Mouse (Mus musculus) lung, postnatal 0 days (tissue): ENCODE measurements at regions not wholly inside any gene's neighbourhood (a gene's known extent, or its start where the extent isn't known, plus 50 kb on each side); places are given as distances from the start of the nearest gene placed in this dataset.

ENCODE experiments used
- ATAC-seq: fragments of 200-750 bp; cut with Nextera tagmentation; 2 replicates; pipeline ENCODE4 v1.8.0; 2017; ENCODE audit warnings: moderate library complexity
- DNase-seq: peaks from one replicate; pipeline ENCODE4 v3.0.0-alpha.2; 2016; ENCODE audit warnings: low spot score
- H3K27ac ChIP-seq: fragments of 300-500 bp; sonication (generic); 2 replicates; pipeline ENCODE4 v1.5.1; 2014; ENCODE audit warnings: antibody characterized with exemption, mild to moderate bottlenecking, low read length, mixed read lengths
- H3K27me3 ChIP-seq: fragments of 300-500 bp; sonication (generic); replicated peaks from 2 replicates; pipeline ENCODE4 v1.6.1; 2014; ENCODE audit warnings: low read length, mixed read lengths; ENCODE audit not compliant: insufficient read depth
- H3K36me3 ChIP-seq: fragments of 300-500 bp; sonication (generic); 2 replicates; pipeline ENCODE4 v1.6.1; 2014; ENCODE audit warnings: low read length, mixed read lengths; ENCODE audit not compliant: insufficient read depth
- H3K4me1 ChIP-seq: fragments of 300-500 bp; sonication (generic); 2 replicates; pipeline ENCODE4 v1.6.1; 2014; ENCODE audit warnings: antibody characterized with exemption, low read depth, low read length, mixed read lengths; ENCODE audit not compliant: insufficient read depth
- H3K4me2 ChIP-seq: fragments of 300-500 bp; sonication (generic); replicated peaks from 2 replicates; pipeline ENCODE4 v1.6.1; 2014; ENCODE audit warnings: low read depth, mild to moderate bottlenecking, low read length, moderate library complexity, mixed read lengths
- H3K4me3 ChIP-seq: fragments of 300-500 bp; sonication (generic); 2 replicates; pipeline ENCODE4 v1.5.1; 2014; ENCODE audit warnings: low read depth, low read length
- H3K9ac ChIP-seq: fragments of 300-500 bp; sonication (generic); replicated peaks from 2 replicates; pipeline ENCODE4 v1.6.1; 2014; ENCODE audit warnings: low read depth, mild to moderate bottlenecking
- H3K9me3 ChIP-seq: fragments of 300-500 bp; sonication (generic); 2 replicates; pipeline ENCODE4 v1.6.1; 2016; ENCODE audit warnings: low read length, mixed read lengths
- CTCF ChIP-seq: IDR thresholded peaks from 2 replicates; pipeline ENCODE4 v1.5.1; 2016; ENCODE audit warnings: antibody characterized with exemption, mild to moderate bottlenecking
- EP300 ChIP-seq: IDR thresholded peaks from 2 replicates; pipeline ENCODE4 v1.6.1; 2016; ENCODE audit warnings: antibody characterized with exemption, mild to moderate bottlenecking, control low read depth
- WGBS: fragments of 180-500 bp; shearing (Covaris S2); extraction: QIAGEN DNeasy Blood & Tissue Kit; methylation state at CpG from one replicate; pipeline ENCODE4 v1.1.7; 2014; 5-methylcytosine and 5-hydroxymethylcytosine counted together

DNA sequence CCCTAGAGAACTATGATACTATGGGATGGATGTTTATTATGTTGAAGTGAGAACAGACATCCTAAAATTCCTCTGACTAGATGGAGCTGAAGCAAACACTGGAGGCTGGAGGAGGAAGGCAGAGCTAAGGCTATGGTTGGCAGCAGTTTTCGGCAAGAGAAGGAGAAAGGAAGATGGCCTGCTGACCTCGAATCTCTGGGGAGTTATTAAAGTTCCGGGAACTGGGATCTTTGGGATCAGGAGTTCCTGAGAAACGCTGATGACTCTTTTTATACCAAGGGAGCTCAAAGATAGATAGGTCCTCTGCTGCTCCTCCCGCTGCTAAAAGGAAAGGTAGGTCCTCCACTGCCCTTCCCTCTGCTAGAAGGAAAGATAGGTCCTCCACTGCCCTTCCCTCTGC, 143.9 kb upstream of the Mylip start:
- Histone ChIP-seq H3K9me3 (no peaks in the 10 kb centered on the region), H3K36me3 (no peaks in the 10 kb centered on the region), H3K27ac (no peak overlapping the region), H3K9ac (no peak overlapping the region), H3K4me3 (no peak overlapping the region), H3K4me1 (no peaks in the 10 kb centered on the region), H3K27me3 (no peaks in the 10 kb centered on the region), H3K4me2 (no peak overlapping the region)
- ATAC-seq (no peak), DNase-seq (no peak)
- TF ChIP-seq EP300: no peak
- no peak for TF ChIP-seq CTCF
- 59% methylated on average over 5 of the region's 5 CpGs for WGBS

DNA sequence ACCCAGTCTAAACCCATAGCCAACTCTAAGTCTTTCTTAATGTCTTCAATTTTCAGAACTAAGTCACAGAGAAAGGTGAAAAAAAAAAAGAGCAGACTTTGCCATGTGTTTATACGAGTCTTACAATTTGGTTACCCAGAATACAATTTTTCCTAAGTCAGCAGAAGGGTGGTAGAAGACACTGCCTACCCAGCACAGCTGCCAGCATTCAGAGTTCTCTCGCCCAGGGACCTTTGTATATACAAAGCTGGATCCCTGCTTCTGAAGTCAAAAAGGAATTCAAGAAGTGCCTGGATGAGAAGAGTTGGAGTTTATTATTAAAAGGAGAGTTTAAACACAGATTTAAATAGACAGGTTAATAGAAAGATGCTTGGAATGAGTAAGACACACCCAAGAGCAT, 143.2 kb upstream of the Mylip start:
- Histone ChIP-seq H3K9me3 (no peaks in the 10 kb centered on the region), H3K36me3 (no peaks in the 10 kb centered on the region), H3K4me2 (no peak overlapping the region), H3K9ac (no peak overlapping the region), H3K27ac (no peak overlapping the region), H3K4me1 (no peaks in the 10 kb centered on the region), H3K4me3 (no peak overlapping the region), H3K27me3 (no peaks in the 10 kb centered on the region)
- ATAC-seq (no peak), DNase-seq (no peak)
- WGBS: 48% methylated on average over 2 of the region's 2 CpGs
- TF ChIP-seq EP300 (no peak), CTCF (no peak)

DNA sequence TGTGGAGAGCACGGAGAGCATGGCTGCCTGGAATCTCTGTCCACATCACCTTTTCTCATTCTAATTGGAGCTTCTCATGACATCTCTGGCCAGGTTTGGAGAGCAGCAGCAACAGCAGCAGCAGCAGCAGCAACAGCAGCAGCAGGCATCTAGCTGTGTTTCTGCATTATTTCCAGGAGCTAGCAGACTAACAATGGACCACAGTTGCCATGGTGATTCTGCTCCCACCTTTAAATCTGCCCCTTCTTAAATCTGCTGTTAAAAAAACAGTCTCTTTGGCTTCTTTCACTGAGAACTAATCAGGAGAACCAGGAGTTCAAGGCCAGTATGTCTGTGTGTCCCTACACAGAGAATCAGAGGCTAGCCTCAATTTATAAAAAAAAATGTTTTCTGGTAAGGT, 139.5 kb upstream of the Mylip start:
- Histone ChIP-seq H3K27me3 (no peaks in the 10 kb centered on the region), H3K4me1 (no peaks in the 10 kb centered on the region), H3K36me3 (no peaks in the 10 kb centered on the region), H3K4me3 (no peak overlapping the region), H3K27ac (no peak overlapping the region), H3K9ac (no peak overlapping the region), H3K9me3 (no peaks in the 10 kb centered on the region), H3K4me2 (no peak overlapping the region)
- no peak for ATAC-seq
- WGBS: 79% methylated on average over 1 of the region's 1 CpGs
- no peak for DNase-seq
- no peak for TF ChIP-seq EP300

DNA sequence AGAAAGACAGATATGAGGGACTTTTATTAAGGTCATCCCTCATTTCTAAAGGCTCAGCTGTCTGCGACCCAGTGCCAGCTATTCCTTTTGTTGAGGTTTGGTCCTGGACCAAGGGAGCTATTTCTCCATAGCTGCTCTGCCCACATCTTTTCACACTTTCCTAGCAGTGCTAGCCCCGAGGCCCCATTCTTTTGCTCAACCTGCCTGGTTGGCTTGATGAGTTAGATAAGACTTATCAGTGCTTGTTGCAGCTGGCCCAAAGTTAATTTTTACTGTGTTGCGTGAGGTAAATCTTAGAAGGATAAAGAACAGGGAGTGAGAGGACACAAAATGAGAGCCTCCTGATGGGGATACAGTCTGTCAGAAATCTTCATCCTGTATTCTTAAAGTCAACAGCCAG, 138.5 kb upstream of the Mylip start:
- 52% methylated on average over 3 of the region's 3 CpGs for WGBS
- no peaks in the 10 kb centered on the region for H3K36me3 ChIP-seq
- TF ChIP-seq CTCF: no peak
- TF ChIP-seq EP300: no peak
- H3K9ac ChIP-seq: no peak overlapping the region
- H3K4me1 ChIP-seq: no peaks in the 10 kb centered on the region
- H3K4me2 ChIP-seq: no peak overlapping the region
- no peaks in the 10 kb centered on the region for H3K9me3 ChIP-seq
- ATAC-seq (no peak), DNase-seq (no peak)
- no peaks in the 10 kb centered on the region for H3K27me3 ChIP-seq
- no peak overlapping the region for H3K4me3 ChIP-seq
- no peak overlapping the region for H3K27ac ChIP-seq

DNA sequence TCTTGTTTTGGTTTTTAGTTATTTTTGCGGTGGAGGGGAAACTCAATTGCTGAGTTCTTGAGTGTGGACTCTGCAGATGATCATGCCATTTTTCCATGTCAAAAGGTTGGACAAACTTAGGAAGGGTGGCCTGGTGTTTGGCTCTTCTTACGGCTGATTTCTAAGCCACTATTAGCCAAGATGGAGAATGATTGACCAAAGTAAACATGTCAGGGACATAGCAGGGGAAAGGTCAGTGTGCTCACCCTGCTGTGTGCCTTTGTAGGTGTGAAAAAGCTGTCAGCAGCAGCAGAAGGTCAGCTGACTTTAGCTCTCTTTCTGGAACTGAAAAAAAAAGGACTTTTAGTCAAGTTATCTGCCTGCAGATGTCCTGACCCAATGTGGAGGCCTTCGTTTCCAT, 137.4 kb upstream of the Mylip start:
- DNase-seq (no peak), ATAC-seq (no peak)
- Histone ChIP-seq H3K36me3 (no peaks in the 10 kb centered on the region), H3K4me2 (no peak overlapping the region), H3K27ac (no peak overlapping the region), H3K4me3 (no peak overlapping the region), H3K9ac (no peak overlapping the region), H3K27me3 (no peaks in the 10 kb centered on the region), H3K4me1 (no peaks in the 10 kb centered on the region), H3K9me3 (no peaks in the 10 kb centered on the region)
- TF ChIP-seq CTCF (no peak), EP300 (no peak)
- WGBS: 42% methylated on average over 3 of the region's 3 CpGs

DNA sequence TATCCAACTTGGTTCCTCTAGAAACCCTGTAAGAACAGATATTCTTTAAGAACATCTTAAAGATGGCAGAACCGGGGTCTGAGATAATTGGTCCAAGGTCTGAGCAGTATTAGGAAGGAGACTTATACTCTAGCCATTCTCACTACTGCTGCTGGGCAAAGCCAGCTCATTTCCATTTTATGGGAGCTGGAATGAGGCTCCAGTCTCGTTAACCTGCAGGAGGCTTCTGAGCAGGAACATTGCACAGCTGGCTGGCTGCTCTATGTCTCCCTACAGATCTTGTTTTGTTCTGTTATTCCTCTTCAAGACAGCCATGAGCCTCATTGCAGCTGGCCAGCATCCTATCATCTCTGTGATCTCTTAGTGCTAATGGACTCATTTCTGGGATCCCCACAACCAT, 136.3 kb upstream of the Mylip start:
- DNase-seq (no peak), ATAC-seq (no peak)
- 68% methylated on average over 2 of the region's 2 CpGs for WGBS
- H3K36me3 ChIP-seq: no peaks in the 10 kb centered on the region
- no peaks in the 10 kb centered on the region for H3K27me3 ChIP-seq
- H3K4me1 ChIP-seq: no peaks in the 10 kb centered on the region
- TF ChIP-seq CTCF (no peak), EP300 (no peak)
- no peak overlapping the region for H3K4me2 ChIP-seq
- no peak overlapping the region for H3K27ac ChIP-seq
- no peak overlapping the region for H3K4me3 ChIP-seq
- no peak overlapping the region for H3K9ac ChIP-seq
- H3K9me3 ChIP-seq: no peaks in the 10 kb centered on the region

DNA sequence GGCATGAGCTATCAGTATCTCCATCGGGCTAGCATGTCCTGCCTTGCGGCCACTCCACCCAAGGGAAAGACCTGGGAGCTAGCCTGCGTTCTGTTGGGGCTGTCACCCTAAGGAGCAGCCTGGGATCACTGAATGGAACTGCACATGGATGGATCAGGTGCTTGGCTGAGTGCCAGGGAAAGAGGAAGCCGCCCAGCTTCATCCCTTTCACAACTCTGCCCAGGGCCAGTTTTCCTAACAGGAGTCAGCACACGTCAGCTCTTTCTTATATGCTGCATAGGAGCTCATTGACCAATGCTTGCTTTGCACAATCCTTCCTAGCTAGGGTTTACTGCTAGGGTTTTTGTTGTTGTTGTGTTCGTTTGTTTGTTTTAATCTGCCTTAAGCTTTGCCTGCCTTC, 134.3 kb upstream of the Mylip start:
- Histone ChIP-seq H3K4me2 (no peak overlapping the region), H3K4me3 (no peak overlapping the region), H3K27ac (no peak overlapping the region), H3K9me3 (no peaks in the 10 kb centered on the region), H3K4me1 (no peaks in the 10 kb centered on the region), H3K36me3 (no peaks in the 10 kb centered on the region), H3K27me3 (no peaks in the 10 kb centered on the region), H3K9ac (no peak overlapping the region)
- no peak for TF ChIP-seq EP300
- TF ChIP-seq CTCF: no peak
- 71% methylated on average over 6 of the region's 6 CpGs for WGBS
- ATAC-seq: no peak
- no peak for DNase-seq
